ENCODE assay signal across 9 mouse cellular contexts in the genomic region with DNA sequence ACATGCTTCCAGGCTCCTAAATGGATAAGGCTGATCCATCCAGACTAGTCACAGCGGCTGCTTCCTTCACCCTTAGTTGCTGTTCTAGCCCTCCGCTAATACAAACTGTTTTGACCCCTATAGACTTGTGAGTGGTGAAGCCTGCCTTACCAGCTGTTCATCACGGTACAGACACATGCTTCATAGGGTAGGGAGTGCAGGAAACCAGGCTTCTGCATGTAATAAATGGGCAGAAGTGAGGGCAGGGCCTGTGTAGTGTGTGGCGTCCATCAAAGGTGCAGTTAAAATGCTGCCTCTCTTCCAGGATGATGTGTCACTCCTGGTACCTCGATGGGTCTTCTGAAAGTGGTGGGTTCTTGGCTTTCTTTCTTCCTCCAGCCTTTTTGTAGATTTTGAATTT. TPM values are rescaled to one million over a fixed set of nuclear protein-coding genes. Genes with fewer than 3 reads are reported as not detected.
DNase-seq lines count a peak whose midpoint lies in the region; ATAC-seq and TF ChIP-seq lines count a peak whose summit lies in the region.
"Had no signal": no experiment of that assay in that cellular context is flagged by ENCODE, and none has a peak within 500 bp of the region (broad histone marks: within the 10 kb centered on the region; RNA-seq: fewer than 3 reads in every experiment).

No protein-coding gene starts in this region.

- H3K27ac ChIP-seq in heart, embryonic 12.5 days (ENCODE audit: poor library complexity, severe bottlenecking): peak overlapping the region; percentile 87
- H3K27ac ChIP-seq in ES-E14 (ENCODE audit: insufficient read depth, low read depth, low read length, poor library complexity, severe bottlenecking): peak overlapping the region; percentile 54; the same call in 1 of the 2 replicates
- H3K27ac ChIP-seq in forebrain, embryonic 16.5 days (ENCODE audit: low read length): no peak overlapping the region; the same call in 1 of the 2 replicates
- H3K27ac ChIP-seq in midbrain, embryonic 13.5 days: peak overlapping the region; percentile 85
- H3K27ac ChIP-seq: liver, embryonic 13.5 days had no signal

- peaks cover 22% of the 10 kb centered on the region for H3K36me3 ChIP-seq in heart, embryonic 12.5 days
- H3K36me3 ChIP-seq in ES-E14 (ENCODE audit: control insufficient read depth, insufficient read depth, low read length, poor library complexity, severe bottlenecking): peaks cover 10% of the 10 kb centered on the region; the same call in 1 of the 2 replicates
- H3K36me3 ChIP-seq in forebrain, embryonic 16.5 days (ENCODE audit: control insufficient read depth, insufficient read depth): peaks cover 12% of the 10 kb centered on the region; the same call in 1 of the 2 replicates
- peaks cover 24% of the 10 kb centered on the region for H3K36me3 ChIP-seq in midbrain, embryonic 13.5 days
- H3K36me3 ChIP-seq: liver, embryonic 13.5 days had no signal

- H3K9ac ChIP-seq in heart, embryonic 12.5 days: peak overlapping the region; percentile 58
- no peak overlapping the region for H3K9ac ChIP-seq in ES-E14 (ENCODE audit: insufficient read depth, low read depth, low read length, poor library complexity, severe bottlenecking)
- peak overlapping the region; percentile 43; the same call in 1 of the 2 replicates for H3K9ac ChIP-seq in forebrain, embryonic 16.5 days (replicated peaks; ENCODE audit: low read depth, low read length)
- peak overlapping the region; percentile 49; the same call in 1 of the 2 replicates for H3K9ac ChIP-seq in midbrain, embryonic 13.5 days (replicated peaks)
- H3K9ac ChIP-seq: liver, embryonic 13.5 days had no signal

- H3K27me3 ChIP-seq in heart, embryonic 12.5 days (replicated peaks): no peaks in the 10 kb centered on the region
- H3K27me3 ChIP-seq in forebrain, embryonic 16.5 days (replicated peaks; ENCODE audit: control insufficient read depth, insufficient read depth, low read length): no peaks in the 10 kb centered on the region
- 0 out of 2 replicates have a peak, but pooled peaks cover 5% of the 10 kb centered on the region for H3K27me3 ChIP-seq in midbrain, embryonic 13.5 days

- intact Hi-C loops in heart, postnatal 36 days (cut with DNase I): no loop called here

- in situ Hi-C loops in ES-E14 (cut with MboI; ENCODE audit: low sequenced_read_pairs in 2 of 2, unreplicated experiment in 2 of 2): no loop called here

- peaks cover 42% of the 10 kb centered on the region for H3K4me1 ChIP-seq in heart, embryonic 12.5 days (replicated peaks)
- H3K4me1 ChIP-seq in ES-E14 (ENCODE audit: control insufficient read depth in 2 of 2, insufficient read depth in 2 of 2, low read length in 2 of 2, poor library complexity in 1 of 2): peaks cover 6 to 35% of the 10 kb centered on the region in 2 experiments
- H3K4me1 ChIP-seq in forebrain, embryonic 16.5 days (replicated peaks; ENCODE audit: control insufficient read depth, insufficient read depth, low read length): peaks cover 12% of the 10 kb centered on the region
- peaks cover 22% of the 10 kb centered on the region for H3K4me1 ChIP-seq in midbrain, embryonic 13.5 days (replicated peaks)

- ATAC-seq in heart, embryonic 12.5 days (ENCODE audit: insufficient number of reproducible peaks, low FRiP score): peak; percentile 12; the same call in 1 of the 2 replicates
- ATAC-seq in forebrain, embryonic 16.5 days: peak; percentile 18; the same call in 1 of the 2 replicates
- peak; percentile 65; the same call in 1 of the 2 replicates for ATAC-seq in midbrain, embryonic 13.5 days
- ATAC-seq in activated CD4-positive, CD25-positive, alpha-beta regulatory T cell, adult 4 months: no peak

- peak overlapping the region; percentile 13; the same call in 1 of the 2 replicates for H3K4me2 ChIP-seq in heart, embryonic 12.5 days
- no peak overlapping the region for H3K4me2 ChIP-seq in forebrain, embryonic 16.5 days (ENCODE audit: low read length)
- H3K4me2 ChIP-seq in midbrain, embryonic 13.5 days (replicated peaks): no peak overlapping the region
- H3K4me2 ChIP-seq: liver, embryonic 13.5 days had no signal

- DNase-seq in heart, postnatal 36 days: no peak
- DNase-seq in ES-E14 (ENCODE audit: low read depth, low spot score): no peak
- DNase-seq in cerebellum, adult 9-10 months: no peak
- DNase-seq in layer of hippocampus, postnatal 36 days: no peak
- DNase-seq: liver, embryonic 13.5 days had no signal

- no peak overlapping the region for H3K4me3 ChIP-seq in heart, embryonic 12.5 days
- no peak overlapping the region for H3K4me3 ChIP-seq in ES-E14 (ENCODE audit: insufficient read depth in 1 of 2, low read depth in 1 of 2, low read length in 2 of 2, poor library complexity in 1 of 2, severe bottlenecking in 1 of 2)
- H3K4me3 ChIP-seq in forebrain, embryonic 16.5 days (replicated peaks; ENCODE audit: low read length): no peak overlapping the region
- no peak overlapping the region for H3K4me3 ChIP-seq in midbrain, embryonic 13.5 days (replicated peaks)
- H3K4me3 ChIP-seq: liver, embryonic 13.5 days had no signal

- 52% methylated on average over 5 of the region's 5 CpGs for WGBS in heart, embryonic 12.5 days
- WGBS in forebrain, embryonic 16.5 days: 58% methylated on average over 5 of the region's 5 CpGs
- WGBS in midbrain, embryonic 13.5 days: 44% methylated on average over 5 of the region's 5 CpGs

- no peaks in the 10 kb centered on the region for H3K9me3 ChIP-seq in heart, embryonic 12.5 days (replicated peaks)
- H3K9me3 ChIP-seq in ES-E14 (ENCODE audit: control insufficient read depth, insufficient read depth, low read depth, low read length): no peaks in the 10 kb centered on the region
- no peaks in the 10 kb centered on the region for H3K9me3 ChIP-seq in forebrain, embryonic 16.5 days (ENCODE audit: control insufficient read depth, low read length)
- no peaks in the 10 kb centered on the region for H3K9me3 ChIP-seq in midbrain, embryonic 13.5 days
- H3K9me3 ChIP-seq: liver, embryonic 13.5 days had no signal

TF ChIP-seq in ES-E14, 5 proteins besides CTCF, POLR2A, EP300 and RAD21:
- TF ChIP-seq ZC3H11A (IDR thresholded peaks at IDR 0.05; ENCODE audit: borderline replicate concordance, low read depth, low read length): no peak
- no peak for TF ChIP-seq ZNF384 (IDR thresholded peaks at IDR 0.05; ENCODE audit: low read depth, low read length)
- no peak for TF ChIP-seq HCFC1 (IDR thresholded peaks at IDR 0.05; ENCODE audit: borderline replicate concordance, insufficient read depth, low read length)
- TF ChIP-seq CHD2 (IDR thresholded peaks at IDR 0.05; ENCODE audit: low read depth, low read length): no peak
- TF ChIP-seq MAFK (IDR thresholded peaks at IDR 0.05; ENCODE audit: insufficient read depth, low read depth, low read length): no peak

RNA-seq across cellular contexts. Expression of a gene that starts 7.8 kb away (rescaled TPM):
- polyA plus RNA-seq in heart, embryonic 12.5 days (2016; fragmentation: Nextera tagmentation; extraction: Ambion mirVana): 20.2 and 21.3 TPM in 2 replicates
- total RNA-seq in heart, postnatal 36 days (2021): 10 to 100 TPM; 49.4 to 66.2 TPM
- total RNA-seq in ES-E14 (2012; rRNA removed): 8.5 and 16.1 TPM in 2 replicates
- polyA plus RNA-seq in forebrain, embryonic 16.5 days (2015; fragmentation: Nextera tagmentation; extraction: Ambion mirVana): 36.1 and 41.8 TPM in 2 replicates
- polyA plus RNA-seq in midbrain, embryonic 13.5 days (2015; fragmentation: Nextera tagmentation; extraction: Ambion mirVana): 24.2 and 25.1 TPM in 2 replicates
- 10 to 100 TPM; 40.5 to 45.6 TPM for total RNA-seq in layer of hippocampus, postnatal 36 days (2021)
- polyA plus RNA-seq in activated CD4-positive, CD25-positive, alpha-beta regulatory T cell, adult 4 months (2017; shearing (Covaris generic)): 10 to 100 TPM; 32.9 to 53.5 TPM

RNA-seq across cellular contexts. Expression of a gene that starts 49.3 kb away (rescaled TPM):
- 35.6 and 39.5 TPM in 2 replicates for polyA plus RNA-seq in heart, embryonic 12.5 days (2016; fragmentation: Nextera tagmentation; extraction: Ambion mirVana)
- total RNA-seq in heart, postnatal 36 days (2021): 10 to 100 TPM; 24.9 to 31.0 TPM
- total RNA-seq in ES-E14 (2012; rRNA removed): 61.8 and 63.5 TPM in 2 replicates
- polyA plus RNA-seq in forebrain, embryonic 16.5 days (2015; fragmentation: Nextera tagmentation; extraction: Ambion mirVana): 56.6 and 58.2 TPM in 2 replicates
- 94.6 and 106 TPM in 2 replicates for polyA plus RNA-seq in midbrain, embryonic 13.5 days (2015; fragmentation: Nextera tagmentation; extraction: Ambion mirVana)
- 10 to 100 TPM; 52.1 to 54.1 TPM for total RNA-seq in layer of hippocampus, postnatal 36 days (2021)
- polyA plus RNA-seq in activated CD4-positive, CD25-positive, alpha-beta regulatory T cell, adult 4 months (2017; shearing (Covaris generic)): 10 to 100 TPM; 13.3 to 15.6 TPM
